Mouse (Mus musculus) stomach, postnatal 0 days (tissue): ENCODE measurements around the gene Prss53. TPM values are rescaled to one million over a fixed set of nuclear protein-coding genes. Genes with fewer than 3 reads are reported as not detected.
"Not testable (repeated sequence)": the region's sequence is repeated elsewhere in the genome, so short reads cannot be mapped to it uniquely, and the experiment has no call there.

ENCODE experiments used
- ATAC-seq: fragments of 200-750 bp; cut with Nextera tagmentation; 2 replicates; pipeline ENCODE4 v1.8.0; 2017; ENCODE audit not compliant: low FRiP score, low TSS enrichment
- DNase-seq: peaks from one replicate; pipeline ENCODE4 v3.0.0-alpha.2; 2016; ENCODE audit warnings: low spot score
- H3K27ac ChIP-seq: fragments of 300-500 bp; sonication (generic); replicated peaks from 2 replicates; pipeline ENCODE4 v1.5.1; 2014; ENCODE audit warnings: mild to moderate bottlenecking, control low read depth
- H3K27me3 ChIP-seq: fragments of 300-500 bp; sonication (generic); 2 replicates; pipeline ENCODE4 v1.6.1; 2014; ENCODE audit warnings: low read length; ENCODE audit not compliant: control insufficient read depth, insufficient read depth
- H3K36me3 ChIP-seq: fragments of 300-500 bp; sonication (generic); 2 replicates; pipeline ENCODE4 v1.6.1; 2014; ENCODE audit warnings: low read length, mixed read lengths; ENCODE audit not compliant: control insufficient read depth, insufficient read depth
- H3K4me1 ChIP-seq: fragments of 300-500 bp; sonication (generic); replicated peaks from 2 replicates; pipeline ENCODE4 v1.6.1; 2014; ENCODE audit warnings: antibody characterized with exemption; ENCODE audit not compliant: control insufficient read depth, insufficient read depth
- H3K4me2 ChIP-seq: fragments of 300-500 bp; sonication (generic); replicated peaks from 2 replicates; pipeline ENCODE4 v1.6.1; 2014; ENCODE audit warnings: low read depth, mild to moderate bottlenecking, control low read depth, moderate library complexity
- H3K4me3 ChIP-seq: fragments of 300-500 bp; sonication (generic); 2 replicates; pipeline ENCODE4 v1.5.1; 2014; ENCODE audit warnings: low read depth, low read length, control low read depth
- H3K9ac ChIP-seq: fragments of 300-500 bp; sonication (generic); 2 replicates; pipeline ENCODE4 v1.6.1; 2014; ENCODE audit warnings: mild to moderate bottlenecking, low read length, control low read depth, mixed read lengths
- H3K9me3 ChIP-seq: fragments of 300-500 bp; sonication (generic); 2 replicates; pipeline ENCODE4 v1.6.1; 2016; ENCODE audit warnings: low read length; ENCODE audit not compliant: control insufficient read depth
- CTCF ChIP-seq: IDR thresholded peaks from 2 replicates; pipeline ENCODE4 v1.5.1; 2016; ENCODE audit warnings: antibody characterized with exemption, low read depth, mild to moderate bottlenecking, moderate library complexity
- EP300 ChIP-seq: optimal IDR thresholded peaks from 2 replicates; pipeline ENCODE3; 2016; ENCODE audit warnings: antibody characterized with exemption
- WGBS: fragments of 180-500 bp; shearing (Covaris S2); extraction: QIAGEN DNeasy Blood & Tissue Kit; methylation state at CpG from one replicate; pipeline ENCODE4 v1.1.7; 2014; 5-methylcytosine and 5-hydroxymethylcytosine counted together
- polyA plus RNA-seq: library from polyadenylated mRNA; unstranded; fragments of >200 nt; fragmentation: Nextera tagmentation; extraction: Ambion mirVana; gene quantifications from 2 replicates; pipeline ENCODE4 v1.2.1, GENCODE M21; 2015

Prss53 gene
- polyA plus RNA-seq, 1 experiment from 2014 or later = 0.23 TPM

DNA sequence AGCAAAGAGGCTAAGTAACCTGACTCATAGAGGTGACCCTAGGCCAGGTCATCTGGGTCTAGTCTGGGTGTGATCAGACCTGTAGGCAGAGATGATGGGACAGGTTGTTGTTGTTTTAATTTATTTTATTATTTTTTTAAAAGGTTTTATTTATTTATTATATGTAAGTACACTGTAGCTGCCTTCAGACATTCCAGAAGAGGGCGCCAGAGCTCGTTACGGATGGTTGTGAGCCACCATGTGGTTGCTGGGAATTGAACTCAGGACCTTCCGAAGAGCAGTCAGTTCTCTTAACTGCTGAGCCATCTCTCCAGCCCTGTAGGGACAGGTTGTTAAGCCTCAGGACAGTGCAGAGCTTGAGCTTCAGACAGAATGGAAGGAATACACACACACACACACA, 52.9 kb downstream of the Prss53 start:
- not testable (repeated sequence) for ATAC-seq, H3K27ac ChIP-seq, H3K4me2 ChIP-seq, H3K27me3 ChIP-seq, H3K9ac ChIP-seq, H3K36me3 ChIP-seq, DNase-seq, H3K4me1 ChIP-seq, H3K9me3 ChIP-seq, H3K4me3 ChIP-seq
- 73% methylated on average over 4 of the region's 4 CpGs for WGBS
- TF ChIP-seq CTCF = peak; percentile 8; the same call in 1 of the 2 replicates

DNA sequence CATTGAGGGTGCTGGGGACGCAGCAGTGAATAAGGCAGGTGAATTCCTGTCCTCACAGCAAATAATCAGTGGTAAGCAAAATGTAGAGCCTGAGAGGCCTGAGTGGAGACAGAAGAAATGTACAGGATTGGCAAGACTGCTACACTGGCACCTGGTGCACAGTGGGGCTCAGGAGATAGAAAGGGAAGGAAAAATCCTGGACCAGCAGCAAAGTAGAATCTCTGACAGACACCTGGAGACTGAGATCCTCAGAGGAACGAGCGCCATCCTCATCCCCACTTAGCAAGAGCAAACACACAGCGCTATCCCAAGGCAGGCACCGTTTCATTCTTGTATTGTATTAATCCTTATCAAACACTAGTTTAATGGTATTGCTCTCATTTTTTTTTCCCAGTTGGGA, 53.3 kb downstream of the Prss53 start:
- no peak for DNase-seq
- ATAC-seq = no peak
- H3K4me3 ChIP-seq = no peak overlapping the region
- TF ChIP-seq EP300 = no peak
- TF ChIP-seq CTCF = no peak
- no peaks in the 10 kb centered on the region for H3K9me3 ChIP-seq
- no peaks in the 10 kb centered on the region for H3K36me3 ChIP-seq
- WGBS = 81% methylated on average over 5 of the region's 5 CpGs
- no peak overlapping the region for H3K27ac ChIP-seq
- no peak overlapping the region for H3K4me2 ChIP-seq
- 0 out of 2 replicates have a peak, but pooled peaks cover 3% of the 10 kb centered on the region for H3K4me1 ChIP-seq
- H3K27me3 ChIP-seq = no peaks in the 10 kb centered on the region
- no peak overlapping the region for H3K9ac ChIP-seq

Other genes with a start within 250 kb of the Prss53 start
- 42.2 and 46.8 TPM in 2 replicates for gene Bcl7c, start 182.0 kb downstream of the Prss53 start, polyA plus RNA-seq
- gene Ctf1, start 178.2 kb downstream of the Prss53 start, polyA plus RNA-seq = 13.4 and 14.5 TPM in 2 replicates
- gene Ctf2, start 158.8 kb downstream of the Prss53 start, polyA plus RNA-seq = 0.08 and 0.13 TPM in 2 replicates
- gene Fbxl19, start 146.4 kb downstream of the Prss53 start, polyA plus RNA-seq = 1.1 and 1.9 TPM in 2 replicates
- 18.6 and 20.0 TPM in 2 replicates for gene Orai3, start 121.2 kb downstream of the Prss53 start, polyA plus RNA-seq
- gene Setd1a, start 114.3 kb downstream of the Prss53 start, polyA plus RNA-seq = 6.9 and 8.0 TPM in 2 replicates
- not detected in 2 replicates for gene Gm49388, start 105.4 kb downstream of the Prss53 start, polyA plus RNA-seq
- 31.7 and 32.3 TPM in 2 replicates for gene Hsd3b7, start 90.4 kb downstream of the Prss53 start, polyA plus RNA-seq
- gene Stx4a, start 66.7 kb downstream of the Prss53 start, polyA plus RNA-seq = 28.4 and 28.8 TPM in 2 replicates
- 0.80 and 1.2 TPM in 2 replicates for gene Stx1b, start 66.4 kb downstream of the Prss53 start, polyA plus RNA-seq
- 3.6 and 3.8 TPM in 2 replicates for gene Zfp646, start 14.7 kb downstream of the Prss53 start, polyA plus RNA-seq
- 6.5 and 6.6 TPM in 2 replicates for gene Zfp668, start 14.1 kb downstream of the Prss53 start, polyA plus RNA-seq
- not detected in 2 replicates for gene Gm21974, start 4.5 kb upstream of the Prss53 start, polyA plus RNA-seq
- gene Vkorc1, start 4.6 kb upstream of the Prss53 start, polyA plus RNA-seq = 123 and 130 TPM in 2 replicates
- 102 and 106 TPM in 2 replicates for gene Bckdk, start 13.1 kb upstream of the Prss53 start, polyA plus RNA-seq
- 15.1 and 16.6 TPM in 2 replicates for gene Kat8, start 21.5 kb upstream of the Prss53 start, polyA plus RNA-seq
- 77.4 and 85.3 TPM in 2 replicates for gene Prss8, start 39.1 kb upstream of the Prss53 start, polyA plus RNA-seq
- 9.1 and 9.7 TPM in 2 replicates for gene Prss36, start 55.8 kb upstream of the Prss53 start, polyA plus RNA-seq
- gene Fus, start 76.5 kb upstream of the Prss53 start, polyA plus RNA-seq = 124 and 130 TPM in 2 replicates
- gene Pycard, start 102.9 kb upstream of the Prss53 start, polyA plus RNA-seq = 266 and 273 TPM in 2 replicates
- 0.38 and 0.52 TPM in 2 replicates for gene Trim72, start 113.0 kb upstream of the Prss53 start, polyA plus RNA-seq
- gene Itgam, start 171.7 kb upstream of the Prss53 start, polyA plus RNA-seq = 0.91 and 0.99 TPM in 2 replicates
- not detected in 2 replicates for gene Gm49368, start 171.7 kb upstream of the Prss53 start, polyA plus RNA-seq
- gene Itgax, start 238.6 kb upstream of the Prss53 start, polyA plus RNA-seq = 0.19 and 0.22 TPM in 2 replicates